Mouse (Mus musculus) retina, postnatal 7 days (tissue): ENCODE data around the gene Nckap5l.
"Not testable (repeated sequence)": the region's sequence is repeated elsewhere in the genome, so short reads cannot be mapped to it uniquely, and the experiment has no call there.

Experiments
- DNase-seq: peaks from one replicate; pipeline ENCODE4 v3.0.0-alpha.2; 2012; ENCODE audit warnings: low read depth, low spot score

Nckap5l gene

GRCm38 (mm10) chr15:99396462-99396861 lies 61.1 kb downstream of the Nckap5l start:
- no peak for DNase-seq

DNA sequence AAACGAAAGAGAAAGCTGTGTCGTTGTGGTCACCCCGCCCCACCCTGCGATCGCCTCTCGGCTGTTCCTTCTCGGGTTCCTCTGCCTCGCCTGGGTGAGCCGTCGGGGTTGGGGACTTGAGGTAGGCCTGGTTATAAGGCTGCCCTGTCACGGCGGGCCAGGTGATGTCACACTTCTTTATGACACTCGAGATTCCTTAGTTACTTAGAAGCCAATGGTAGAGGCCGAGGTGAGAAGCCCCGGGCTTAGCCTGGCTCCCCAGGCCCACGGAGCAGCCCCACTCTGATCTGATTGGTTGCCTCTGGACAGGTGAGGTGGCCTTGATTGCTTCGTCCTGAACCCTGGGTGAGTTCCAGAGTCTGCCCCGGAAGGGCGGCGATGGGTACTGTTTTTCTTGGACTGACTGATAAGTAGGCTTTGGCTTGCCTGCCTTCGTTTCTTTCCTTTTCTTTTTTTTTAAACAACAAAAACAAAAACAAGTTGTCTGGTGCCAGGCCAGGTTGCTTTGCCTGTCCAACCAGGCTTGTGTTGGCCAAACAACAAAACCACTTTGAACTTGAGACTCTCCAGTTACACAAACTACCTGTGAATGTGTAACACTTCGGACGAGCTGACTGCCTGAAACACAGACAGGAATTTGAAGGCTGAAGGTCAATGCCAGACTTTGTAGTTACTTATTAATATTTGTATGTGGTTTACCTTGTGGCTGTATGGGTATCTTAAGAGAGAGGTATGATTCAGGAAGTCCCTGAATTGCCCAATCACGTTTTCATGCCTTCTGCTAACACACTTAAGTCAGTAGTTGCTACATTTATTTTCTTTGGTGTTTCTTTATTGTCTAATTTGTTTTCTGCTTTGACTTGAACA lies 63.9 kb downstream of the Nckap5l start:
- DNase-seq: no peak

DNA sequence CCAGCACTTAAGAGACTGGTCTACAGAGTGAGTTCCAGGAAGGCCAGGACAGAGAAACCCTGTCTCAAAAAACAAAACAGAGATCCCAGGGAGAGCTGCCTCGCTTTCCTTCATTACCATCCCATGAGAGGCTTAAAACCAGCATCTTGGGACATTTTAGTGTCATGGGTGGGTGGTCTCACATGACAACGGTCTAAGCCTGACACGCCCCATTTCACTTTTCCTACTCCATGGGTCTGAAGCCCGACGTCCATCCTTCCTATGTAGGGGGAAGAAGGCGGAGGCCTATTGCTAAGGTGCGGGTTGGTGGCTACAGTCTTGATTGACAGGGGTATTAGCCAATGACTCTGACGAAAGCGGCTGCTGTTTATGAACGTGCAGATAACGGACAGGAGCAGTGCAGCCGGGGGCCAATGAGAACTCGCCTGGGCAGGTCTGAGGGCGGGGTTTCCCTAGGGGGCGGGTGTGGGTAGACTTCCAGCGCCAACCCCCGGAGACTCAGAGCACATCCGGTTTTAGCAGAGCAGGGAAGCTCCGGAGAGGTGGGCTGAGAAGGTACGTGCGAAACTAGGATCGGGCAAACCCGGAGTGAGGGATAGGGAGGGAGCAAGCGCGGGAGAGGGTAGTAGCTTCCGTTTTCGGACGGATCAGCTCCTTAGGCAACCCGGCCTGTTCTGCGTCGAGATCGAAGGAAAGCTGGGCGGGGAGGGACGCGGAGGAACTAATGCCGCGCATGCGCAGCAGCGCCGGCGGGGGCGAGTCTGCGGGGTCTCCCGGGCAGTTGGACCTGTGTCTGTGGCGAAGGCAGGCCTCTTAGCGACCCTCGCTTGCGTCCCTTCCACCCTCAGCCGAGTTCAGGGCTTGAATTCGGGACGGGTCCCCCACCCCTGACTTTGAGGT lies 64.8 kb downstream of the Nckap5l start, which contains the start of gene Tmbim6:
Tmbim6 (plus strand) TSS at position 397 of the 900 bp plus-strand sequence.
- DNase-seq: peak; percentile 99

GRCm38 (mm10) chr15:99391975-99392374 lies 65.6 kb downstream of the Nckap5l start:
- no peak for DNase-seq

- no peak for DNase-seq
Observed at GRCm38 (mm10) chr15:99390472-99391401, 66.8 kb downstream of the Nckap5l start.

DNA sequence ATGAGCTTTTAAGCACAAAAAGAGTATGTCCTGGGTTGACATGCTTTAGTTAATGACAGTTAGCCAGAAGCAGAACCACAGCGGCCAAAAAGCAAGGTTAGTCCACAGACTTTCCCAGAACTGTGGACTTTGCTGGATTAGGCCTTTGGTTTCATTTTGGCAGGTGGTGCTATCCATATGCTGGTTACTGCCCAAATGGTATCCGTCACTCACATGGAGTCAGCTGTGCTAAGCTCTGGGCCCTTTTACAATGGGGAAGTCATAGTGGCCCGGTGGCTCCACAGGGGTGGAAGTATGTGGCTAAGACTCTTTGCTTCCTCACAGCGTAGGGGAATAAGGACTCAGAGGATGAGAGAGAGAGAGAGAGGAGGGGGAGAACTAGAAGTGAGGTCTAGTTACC lies 69.6 kb downstream of the Nckap5l start:
- no peak for DNase-seq

DNA sequence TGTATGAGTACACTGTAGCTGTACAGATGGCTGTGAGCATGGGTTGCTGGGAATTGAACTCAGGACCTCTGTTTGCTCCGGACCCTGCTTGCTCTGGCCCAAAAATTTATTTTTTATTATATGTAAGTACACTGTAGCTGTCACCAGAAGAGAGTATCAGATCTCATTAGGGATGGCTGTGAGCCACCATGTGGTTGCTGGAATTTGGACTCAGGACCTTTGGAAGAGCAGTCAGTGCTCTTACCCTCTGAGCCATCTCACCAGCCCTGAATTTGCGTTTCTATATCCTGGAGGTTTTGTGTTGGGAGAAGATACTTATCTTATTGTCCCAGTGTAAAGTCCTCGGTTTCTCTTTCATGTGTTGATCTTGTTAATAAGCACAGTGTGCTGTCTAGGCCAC lies 70.8 kb downstream of the Nckap5l start:
- no peak for DNase-seq

GRCm38 (mm10) chr15:99386110-99386509 lies 71.4 kb downstream of the Nckap5l start:
- not testable (repeated sequence) for DNase-seq

DNA sequence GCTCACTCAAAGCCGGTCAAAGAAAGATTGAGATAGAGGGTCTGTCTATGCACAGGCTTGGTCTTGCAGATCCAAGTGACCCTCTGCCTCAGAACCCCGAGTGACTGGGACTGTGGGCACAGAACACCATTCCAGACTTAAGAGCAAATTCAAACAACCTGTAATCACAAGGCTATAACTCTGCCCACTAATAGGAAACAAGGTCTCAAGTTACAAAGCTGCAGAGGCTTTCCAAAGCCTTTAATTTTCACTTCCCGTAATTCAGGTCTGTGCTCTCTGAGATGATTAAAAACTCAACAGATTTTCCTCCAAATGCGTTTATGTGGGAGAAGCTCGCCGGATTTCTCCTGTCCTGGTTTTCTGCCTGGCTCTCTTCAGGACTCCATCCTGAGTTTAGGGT lies 73.5 kb downstream of the Nckap5l start:
- no peak for DNase-seq

DNA sequence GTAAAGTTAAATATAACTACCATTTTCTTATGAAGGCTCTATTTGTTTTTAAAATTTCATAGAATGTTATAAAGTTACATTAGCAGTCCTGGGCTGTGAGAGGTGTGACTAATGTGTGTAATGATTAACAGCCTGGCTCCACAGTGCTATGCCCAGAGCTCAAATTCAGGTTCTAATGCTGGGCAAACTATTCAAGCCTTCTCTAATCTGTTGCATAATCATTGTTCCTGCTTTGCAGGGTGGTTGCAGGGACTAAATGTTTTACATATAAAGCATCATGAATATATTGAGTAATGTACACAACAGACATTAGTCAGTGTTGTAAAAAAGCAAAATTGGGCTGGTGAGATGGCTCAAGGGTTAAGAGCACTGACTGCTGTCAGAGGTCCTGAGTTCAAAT lies 74.7 kb downstream of the Nckap5l start:
- DNase-seq: no peak

DNA sequence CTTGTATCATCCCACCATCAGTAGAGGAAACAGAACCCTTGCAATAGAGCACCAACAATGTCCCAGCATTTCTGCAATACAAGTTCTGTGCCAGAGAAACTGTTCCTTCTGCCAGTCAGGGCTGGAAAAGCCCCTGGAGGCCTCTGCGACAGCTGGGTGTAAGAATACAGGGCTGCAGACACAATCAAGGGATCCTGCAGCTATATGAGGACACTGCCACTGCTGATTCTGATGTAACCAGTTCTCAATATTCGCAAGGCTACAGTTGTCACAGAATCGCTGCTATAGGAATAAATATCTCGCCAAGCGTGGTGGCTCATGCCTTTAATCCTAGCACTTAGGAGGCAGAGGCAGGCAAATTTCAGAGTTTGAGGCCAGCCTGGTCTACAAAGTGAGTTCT lies 81.3 kb downstream of the Nckap5l start:
- no peak for DNase-seq

DNA sequence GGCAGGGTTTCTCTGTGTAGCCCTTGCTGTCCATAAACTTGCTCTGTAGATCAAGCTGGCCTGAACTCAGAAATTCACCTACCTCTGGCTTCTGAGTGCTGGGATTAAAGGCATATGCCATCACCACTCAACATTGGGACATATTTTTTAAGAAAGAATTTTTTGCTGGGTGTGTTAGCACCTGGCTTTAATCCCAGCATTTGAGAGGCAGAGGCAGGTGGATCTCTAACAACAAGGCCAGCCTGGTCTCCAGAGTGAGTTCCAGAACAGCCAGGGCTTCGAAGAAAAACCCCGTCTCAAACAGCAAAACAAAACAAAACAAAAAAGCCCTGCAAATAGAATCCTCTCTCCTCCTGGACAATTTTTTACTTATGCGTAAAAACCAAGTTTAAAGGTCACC lies 82.0 kb downstream of the Nckap5l start:
- DNase-seq: no peak

GRCm38 (mm10) chr15:99375036-99375435 lies 82.5 kb downstream of the Nckap5l start:
- no peak for DNase-seq

DNA sequence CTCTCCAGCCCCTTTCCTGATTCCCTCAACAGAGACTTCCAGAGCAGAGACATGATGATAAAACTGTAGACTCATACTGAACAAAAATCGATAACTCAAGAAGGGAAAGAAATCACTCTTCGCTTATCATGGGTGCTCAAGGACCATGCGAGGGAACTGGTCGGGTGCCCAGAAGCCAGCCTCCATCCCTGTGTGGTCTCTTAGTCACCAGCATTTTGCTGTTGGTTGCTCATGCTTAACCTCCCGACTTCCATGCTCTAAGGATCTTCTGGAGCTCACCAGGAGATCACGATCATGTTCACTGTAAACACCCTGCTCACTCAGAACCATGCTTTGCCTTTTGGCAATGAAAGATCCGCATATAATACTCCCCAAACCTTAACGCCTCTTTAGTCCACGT lies 84.8 kb downstream of the Nckap5l start:
- no peak for DNase-seq
